Mouse (Mus musculus): ENCODE data around the gene Tfb2m.

The Tfb2m gene

DNA sequence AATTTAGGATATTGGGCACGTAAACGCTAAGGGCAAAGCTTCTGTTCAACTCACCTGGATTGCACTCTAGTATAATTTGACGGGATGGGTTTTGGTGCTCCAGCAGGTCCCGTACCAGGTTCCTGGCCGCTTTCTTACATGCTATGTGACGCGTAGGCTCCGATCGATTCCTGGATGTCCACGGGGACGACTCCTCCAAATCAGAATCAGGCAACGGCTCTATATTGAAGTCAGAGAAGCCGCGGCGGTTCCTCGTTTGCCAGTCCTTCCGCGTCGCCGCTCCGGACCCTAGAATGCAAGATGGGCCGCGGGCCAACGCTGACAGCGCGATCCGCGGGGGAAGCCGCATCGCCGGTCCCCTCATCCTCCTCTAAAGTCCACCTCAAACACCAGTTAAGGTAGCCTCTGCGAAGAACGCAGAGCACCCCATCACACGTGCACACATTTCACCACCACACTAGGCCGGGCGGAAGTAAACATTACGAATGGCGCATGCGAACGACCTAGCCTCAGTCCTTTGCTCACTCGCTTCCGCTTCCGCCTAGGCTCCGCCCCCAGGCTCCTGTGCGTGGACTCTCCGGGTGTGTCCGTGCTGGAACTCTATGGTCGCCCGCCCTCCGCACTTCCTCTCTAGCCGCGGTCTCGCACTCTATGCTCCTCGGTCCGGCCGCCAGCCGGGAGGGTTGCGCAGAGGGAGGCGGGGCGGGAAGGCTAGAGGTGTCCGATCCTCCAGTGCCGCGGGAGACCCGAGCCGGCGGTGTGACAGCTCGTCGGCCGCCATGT is at the start of gene Tfb2m, which contains the start of gene Cnst:
TSS of gene Tfb2m (minus strand) at position 500 of the 783 bp plus-strand sequence.
TSS of gene Cnst (plus strand) at position 603 of the 783 bp plus-strand sequence.
- peak; percentile 98 for DNase-seq

DNA sequence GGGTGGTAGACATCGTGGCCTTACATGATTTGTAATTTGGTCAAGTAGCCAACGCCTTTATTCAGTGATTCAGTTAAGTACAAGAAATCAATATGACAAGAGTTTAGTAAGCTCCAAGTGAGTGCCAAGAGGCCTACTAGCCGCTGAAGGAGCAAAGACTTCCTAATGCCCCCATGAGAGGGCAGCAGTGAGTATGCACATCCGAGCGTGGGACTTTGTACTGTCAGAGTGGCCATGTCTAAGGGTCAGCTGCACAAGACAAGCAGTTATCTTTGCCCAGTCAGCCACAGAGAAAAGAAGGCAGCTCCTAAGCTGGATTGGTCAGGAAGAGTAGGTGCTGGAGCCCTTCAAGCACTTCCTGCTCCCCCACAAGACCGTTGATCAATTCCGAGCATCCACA is 46.9 kb upstream of the Tfb2m start:
- DNase-seq, result peak; percentile 2 to 11

DNA sequence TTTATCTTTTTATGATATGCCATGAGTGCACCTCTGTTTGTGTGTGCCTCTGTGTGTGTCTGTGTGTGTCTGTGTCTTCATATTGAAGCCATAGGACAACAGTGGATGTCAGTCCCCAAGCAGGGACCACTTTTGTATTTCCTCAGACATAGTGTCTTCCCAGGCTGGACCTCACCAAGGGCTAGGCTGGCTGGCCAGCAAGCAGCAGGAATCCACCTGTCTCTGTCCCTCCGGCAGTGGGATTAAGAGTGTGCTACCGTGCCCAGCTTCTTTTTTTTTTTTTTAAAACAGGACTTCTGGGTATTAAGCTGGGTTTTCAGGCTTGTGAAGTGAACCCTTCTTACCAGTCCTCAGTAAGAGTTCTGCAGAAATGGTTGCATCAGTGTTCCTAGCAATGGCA is 46.1 kb upstream of the Tfb2m start:
- DNase-seq, result no peak

DNA sequence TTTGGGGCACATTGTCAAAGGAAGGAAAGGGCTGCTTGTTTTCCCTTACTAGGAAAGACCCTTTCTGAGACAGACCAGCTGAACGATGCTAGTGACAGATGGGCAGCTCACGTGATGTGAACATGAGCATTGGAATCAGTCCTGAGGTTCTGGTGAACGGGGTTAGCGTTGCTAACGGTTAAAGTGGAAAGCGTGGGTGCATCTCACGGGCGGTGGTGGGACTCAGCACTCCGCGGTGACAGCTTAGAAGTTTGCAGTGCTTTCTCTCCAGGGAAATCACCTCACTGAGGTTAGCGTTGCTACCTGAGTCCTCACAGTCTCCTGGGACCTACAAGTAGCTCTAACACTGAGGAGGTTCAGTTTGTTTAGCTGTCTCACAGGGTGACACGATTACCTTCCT is 45.6 kb upstream of the Tfb2m start:
- no peak for DNase-seq

DNA sequence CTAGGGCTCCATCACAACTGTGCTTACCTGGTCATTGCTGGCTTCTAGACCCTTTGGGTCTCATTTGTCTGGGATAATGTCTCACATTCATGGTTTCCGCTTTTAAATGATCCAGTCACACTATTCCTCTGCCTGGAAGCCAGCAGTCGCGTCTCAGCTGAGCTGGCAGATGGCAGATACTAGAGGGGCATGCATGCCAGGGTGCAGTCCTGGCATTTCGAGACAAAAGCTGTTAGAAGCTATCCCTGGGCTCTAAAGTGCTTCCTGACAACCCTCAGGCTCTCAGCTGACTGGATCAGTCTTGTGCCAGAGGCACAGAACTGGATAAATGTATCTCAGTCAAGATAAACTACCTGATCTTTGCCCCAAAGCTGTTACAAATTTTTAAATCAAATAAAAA is 42.2 kb upstream of the Tfb2m start:
- no peak for DNase-seq

DNA sequence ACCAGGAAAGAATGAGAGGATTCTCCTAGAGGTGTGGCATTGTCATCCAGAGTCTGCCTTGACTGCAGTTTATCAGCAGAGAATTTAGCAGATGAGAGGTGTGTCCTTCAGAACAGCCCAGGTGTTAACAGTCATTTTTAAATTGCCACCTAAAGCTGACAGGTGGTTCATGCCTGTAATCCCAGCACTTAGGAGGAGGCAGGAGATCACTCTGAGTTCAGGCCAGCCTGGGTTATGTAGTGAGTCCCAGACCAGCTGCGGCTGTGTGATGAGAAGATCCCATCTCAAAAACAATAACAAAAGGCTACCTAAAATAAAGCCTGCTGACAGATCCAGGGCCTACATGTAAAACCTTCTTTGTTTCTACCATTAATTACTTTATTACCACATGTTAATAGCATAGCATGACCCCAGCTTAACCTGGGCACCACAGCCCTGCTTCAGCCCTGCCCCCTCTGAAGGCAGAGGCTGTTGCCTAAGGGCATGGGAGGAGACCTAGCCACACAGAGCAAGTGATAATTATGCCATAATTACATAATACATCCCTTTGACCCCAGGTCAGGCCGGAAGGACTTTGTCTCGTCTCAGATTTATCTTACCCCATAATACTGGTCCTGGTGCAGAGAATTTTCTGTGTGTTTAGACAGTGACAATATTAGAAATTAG is 40.5 kb upstream of the Tfb2m start:
- DNase-seq, result no peak

DNA sequence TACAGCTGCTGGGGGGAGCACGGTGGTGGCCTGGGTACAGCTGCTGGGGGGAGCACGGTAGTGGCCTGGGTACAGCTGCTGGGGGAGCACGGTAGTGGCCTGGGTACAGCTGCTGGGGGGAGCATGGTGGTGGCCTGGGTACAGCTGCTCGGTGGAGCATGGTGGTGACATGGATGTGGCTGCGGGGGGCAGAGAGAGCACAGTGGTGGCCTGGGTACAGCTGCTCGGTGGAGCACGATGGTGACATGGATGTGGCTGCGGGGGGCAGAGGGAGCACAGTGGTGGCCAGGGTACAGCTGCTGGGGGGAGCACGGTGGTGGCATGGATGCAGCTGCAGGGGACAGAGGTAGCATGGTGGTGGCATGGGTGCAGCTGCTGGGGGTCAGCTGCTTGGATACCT is 39.6 kb upstream of the Tfb2m start:
- no peak for DNase-seq

DNA sequence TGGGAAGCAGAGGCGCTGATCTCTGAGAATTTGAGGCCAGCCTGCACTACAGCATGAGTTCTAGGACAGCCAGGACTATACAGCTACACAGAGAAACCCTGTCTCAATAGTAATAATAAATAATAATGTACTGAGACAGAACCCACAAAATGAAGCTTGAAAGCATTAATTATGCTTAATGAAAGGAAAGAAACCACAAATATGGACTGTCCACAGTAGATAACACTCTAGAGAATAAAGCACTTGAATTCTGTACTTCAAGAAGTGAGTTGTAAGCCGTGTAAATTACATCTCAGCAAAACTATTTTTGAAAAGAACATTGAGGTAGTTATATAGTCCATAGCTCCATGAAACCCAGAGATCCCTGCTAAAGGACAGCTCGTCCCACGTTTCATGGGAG is 38.2 kb upstream of the Tfb2m start:
- no peak for DNase-seq

DNA sequence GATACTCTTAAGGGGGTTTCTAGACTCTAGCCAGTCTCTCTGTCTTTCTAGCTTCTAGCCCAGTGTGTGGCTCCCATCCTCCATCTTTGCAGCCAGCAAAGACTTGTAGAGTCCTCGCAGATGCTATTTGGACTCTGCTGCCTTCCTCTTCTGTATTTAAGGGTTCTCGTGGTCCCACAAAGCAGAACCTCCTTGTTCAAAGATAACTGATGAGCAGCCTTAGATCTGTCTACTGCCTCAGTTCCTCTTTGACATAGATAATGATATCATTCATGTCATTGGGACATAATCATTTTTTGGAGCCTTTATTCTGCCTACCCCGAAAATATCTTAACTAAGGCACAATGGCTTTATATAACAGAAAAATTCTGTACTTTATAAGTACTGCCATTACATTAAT is 37.0 kb upstream of the Tfb2m start:
- no peak for DNase-seq

DNA sequence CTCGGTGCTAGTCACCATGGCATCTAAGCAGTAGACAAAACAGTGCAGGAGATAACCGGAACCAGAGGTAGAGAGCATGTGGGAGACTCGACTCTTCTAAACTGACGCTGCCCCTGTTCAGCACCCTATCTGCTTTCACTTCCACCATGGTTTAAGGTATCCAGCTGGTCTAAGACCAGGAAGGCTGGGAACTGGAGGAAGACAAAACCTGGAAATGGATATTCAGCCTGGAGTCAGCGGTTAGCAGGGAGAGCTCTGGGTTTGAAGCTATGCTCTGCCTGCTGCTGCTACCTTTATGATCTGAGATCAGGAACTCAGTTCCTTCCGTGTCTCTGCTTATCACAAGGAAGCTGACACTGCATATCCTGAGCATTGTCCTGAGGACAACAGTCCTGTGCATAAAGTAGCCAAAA is 36.0 kb upstream of the Tfb2m start:
- no peak for DNase-seq

DNA sequence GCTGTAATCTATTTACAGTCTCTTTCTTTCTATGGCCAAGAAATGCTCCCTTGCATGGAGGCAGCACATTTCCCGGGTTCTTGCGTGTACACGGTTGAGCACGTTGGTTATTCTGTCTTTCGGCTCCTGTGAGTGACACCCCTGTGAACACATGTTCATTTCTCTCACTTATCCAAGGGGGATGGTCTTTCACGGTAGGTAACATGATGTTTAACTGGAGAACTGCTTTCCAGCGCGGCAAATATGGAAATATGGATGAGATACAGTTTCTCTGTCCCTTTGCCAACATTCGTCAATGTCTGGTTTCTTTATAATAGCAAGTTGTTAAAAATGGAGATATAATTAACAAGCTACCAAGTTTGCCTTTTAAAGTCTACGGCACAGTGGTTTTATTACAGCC is 35.4 kb upstream of the Tfb2m start:
- DNase-seq, result no peak

DNA sequence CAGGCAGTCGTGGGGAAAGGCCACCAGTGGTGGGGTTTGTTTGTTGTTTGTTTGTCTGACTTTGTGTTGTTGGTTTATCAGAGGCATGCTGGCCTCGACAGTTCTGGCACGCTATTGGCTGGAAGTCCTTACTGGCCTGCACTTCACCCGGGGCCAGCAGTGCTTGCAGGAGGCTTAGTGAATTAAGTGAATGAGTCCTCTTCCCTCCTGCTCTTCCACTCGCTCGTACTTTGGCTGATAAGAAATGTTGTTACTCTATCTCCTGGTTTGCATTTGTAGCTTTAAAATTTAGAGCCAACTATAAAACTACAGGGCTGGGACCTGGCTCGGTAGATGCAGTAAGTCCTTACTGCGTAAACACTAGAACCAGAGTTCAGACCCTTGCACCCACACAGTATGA is 34.1 kb upstream of the Tfb2m start:
- DNase-seq, result no peak

DNA sequence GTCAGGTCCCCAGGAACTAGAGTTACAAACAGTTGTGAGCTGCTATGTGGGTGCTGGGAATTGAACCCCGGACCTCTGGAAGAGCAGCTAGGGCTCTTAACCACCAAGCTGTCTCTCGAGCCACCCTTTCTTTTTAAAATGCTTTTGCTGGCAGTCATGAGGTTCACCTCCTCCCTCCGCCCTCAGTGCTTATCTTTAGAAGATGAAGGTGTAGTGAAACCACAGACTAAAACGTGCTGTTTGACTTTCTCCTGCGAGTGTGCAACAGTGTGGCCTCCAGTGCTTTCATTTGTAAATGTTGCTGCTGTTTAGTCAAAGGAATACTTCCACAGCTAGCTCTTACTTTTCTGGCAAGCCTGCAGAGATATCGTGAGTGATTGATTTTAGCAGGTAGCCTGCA is 32.6 kb upstream of the Tfb2m start:
- DNase-seq, result no peak

DNA sequence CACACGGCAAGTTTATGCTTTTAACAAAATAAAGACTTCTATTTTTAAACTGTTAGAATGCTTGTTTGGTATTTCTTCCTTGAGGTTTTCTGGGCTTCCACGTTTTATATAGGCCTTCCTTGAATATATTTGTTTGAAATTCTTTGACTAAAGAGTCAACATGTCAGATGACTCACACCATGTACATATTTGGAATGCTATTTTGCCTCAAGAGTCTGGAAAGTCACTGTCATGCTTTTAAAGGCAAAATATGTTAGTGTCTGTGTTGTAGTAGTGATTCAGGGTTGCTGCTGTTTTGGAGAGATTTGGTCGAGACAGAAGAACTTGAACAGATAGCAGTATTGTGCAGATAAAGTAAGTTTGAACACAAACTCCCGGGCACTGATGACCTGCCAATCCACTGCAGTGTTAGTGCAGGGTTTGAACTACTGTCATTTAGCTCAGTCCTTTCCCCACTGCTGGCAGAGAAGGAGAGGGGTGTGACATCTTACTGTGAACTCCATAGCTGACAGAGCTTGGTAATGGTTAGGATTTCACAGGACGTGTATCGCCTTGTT is 27.7 kb upstream of the Tfb2m start:
- no peak for DNase-seq

DNA sequence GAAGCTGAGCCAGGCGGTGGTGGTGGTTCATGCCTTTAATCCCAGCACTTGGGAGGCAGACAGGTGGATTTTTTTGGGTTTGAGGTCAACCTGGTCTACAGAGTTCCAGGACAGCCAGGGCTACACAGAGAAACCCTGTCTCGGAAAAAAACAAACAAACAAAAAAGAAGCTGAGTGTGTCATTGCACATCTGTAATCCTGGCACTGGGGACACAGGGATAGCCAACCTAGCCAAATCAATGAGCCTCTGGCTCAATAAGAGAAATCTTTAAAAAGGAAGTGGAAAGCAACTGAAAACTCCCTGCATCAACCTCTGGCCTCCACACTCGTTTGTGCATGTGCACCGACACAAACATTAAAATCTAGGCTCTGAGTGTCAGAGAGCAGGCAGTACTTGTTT is 25.6 kb upstream of the Tfb2m start:
- DNase-seq, result no peak

DNA sequence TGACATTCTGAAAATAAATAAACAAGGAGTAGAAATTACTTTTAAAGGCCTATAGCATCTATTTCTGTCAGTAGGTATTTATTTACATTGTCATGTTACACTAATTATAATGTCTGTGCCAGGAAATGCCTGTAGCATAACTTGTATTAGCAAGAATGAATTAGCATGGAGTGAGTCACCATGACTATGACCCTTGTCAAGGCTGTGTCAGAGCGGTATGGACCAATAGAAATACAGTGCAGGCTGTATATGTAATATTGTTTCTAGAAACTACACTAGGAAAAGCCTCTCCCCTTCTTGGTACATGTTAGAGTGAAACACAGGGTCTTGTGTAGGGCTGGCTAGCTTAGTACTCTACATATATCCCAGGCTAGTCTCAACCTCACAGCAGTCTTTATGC is 24.4 kb upstream of the Tfb2m start:
- DNase-seq, result no peak

DNA sequence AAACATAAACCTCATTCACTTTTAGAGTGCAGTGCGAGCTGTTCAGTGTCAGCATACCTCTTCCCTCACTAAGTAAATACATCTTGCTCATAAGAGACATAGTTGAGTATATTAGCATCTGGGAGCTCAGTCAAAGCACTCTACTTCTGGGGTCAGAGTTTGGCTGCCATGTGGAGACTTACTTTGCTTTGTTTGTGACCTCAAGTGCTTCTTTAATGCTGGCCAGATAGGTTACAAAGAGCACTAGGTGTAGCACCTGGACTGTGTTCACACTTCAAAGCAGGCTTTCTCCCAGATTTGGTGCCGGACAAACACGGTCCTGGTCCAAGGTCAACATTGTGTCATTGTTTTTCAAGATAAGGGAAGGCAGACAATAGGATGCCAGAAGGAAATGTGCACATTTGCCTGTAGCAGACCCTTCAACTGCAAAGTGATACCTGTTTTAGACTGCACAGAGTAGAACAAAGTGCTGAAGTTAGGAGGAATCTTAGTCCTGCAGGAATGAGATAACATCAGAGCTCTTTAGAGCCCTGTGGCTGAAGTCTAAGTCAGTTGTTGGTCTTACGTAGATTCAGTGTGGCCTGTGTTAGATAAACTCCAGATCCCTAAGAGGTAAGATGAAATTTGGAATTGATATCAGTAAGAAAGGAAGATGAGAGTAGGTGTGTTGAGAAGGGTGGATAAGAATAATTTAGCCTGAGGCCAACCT is 22.8 kb upstream of the Tfb2m start:
- no peak for DNase-seq

DNA sequence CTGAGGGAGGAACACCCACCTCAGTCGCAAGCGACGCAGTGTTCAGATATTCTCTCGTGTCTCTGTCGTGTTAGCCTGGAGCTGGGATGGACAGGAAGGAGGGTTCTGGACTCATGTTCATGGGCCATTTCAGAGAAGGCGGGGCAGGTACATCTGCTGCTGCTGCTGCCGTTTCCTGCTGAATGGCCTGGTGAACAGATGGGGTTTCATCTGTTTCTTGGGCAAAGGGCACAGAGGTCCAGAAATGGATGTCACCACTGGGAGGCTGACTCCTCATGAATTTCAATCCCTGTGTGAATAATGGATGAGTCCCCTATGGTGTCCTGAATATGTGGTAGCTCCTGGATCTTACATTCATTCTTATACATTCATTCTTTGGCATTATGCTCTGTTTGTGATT is 21.5 kb upstream of the Tfb2m start:
- DNase-seq, result no peak

DNA sequence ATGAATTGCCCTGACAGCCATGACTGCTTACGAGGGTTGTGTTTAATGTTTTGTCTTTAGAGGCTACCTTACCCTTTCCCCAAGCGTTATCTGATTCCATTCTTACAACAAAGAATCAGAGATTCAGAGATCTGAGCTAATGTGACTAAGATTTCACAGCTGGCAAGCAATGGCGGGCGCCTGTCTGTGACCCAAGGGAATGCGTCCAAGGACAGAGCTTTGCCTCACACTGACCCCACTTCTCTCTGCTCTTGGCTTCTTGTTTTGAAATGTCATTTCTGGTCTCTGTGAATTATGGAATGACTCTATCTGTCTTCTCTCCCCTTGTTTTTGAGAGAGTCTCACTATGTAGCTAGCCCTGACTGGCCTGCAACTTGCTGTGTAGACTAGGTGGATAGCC is 17.9 kb upstream of the Tfb2m start:
- DNase-seq, result no peak

DNA sequence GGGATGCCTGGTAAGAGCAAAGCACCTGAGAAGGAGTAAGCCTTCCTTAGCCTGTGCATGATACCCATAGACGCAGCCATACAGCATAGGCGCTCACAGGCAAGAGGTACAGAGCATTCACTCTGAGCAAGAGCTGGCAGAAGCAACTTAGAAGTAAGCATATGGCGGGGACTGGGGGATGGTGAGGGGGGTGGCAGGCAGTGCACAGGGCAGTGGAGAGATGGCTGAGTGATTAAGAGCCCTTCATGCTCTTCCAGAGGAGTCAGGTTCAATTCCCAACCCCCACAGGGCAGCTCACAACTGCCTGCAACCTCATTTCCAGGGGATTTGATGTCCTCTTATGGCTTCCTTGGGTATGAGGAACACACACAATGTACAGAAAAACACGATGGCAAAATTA is 17.1 kb upstream of the Tfb2m start:
- no peak for DNase-seq

DNA sequence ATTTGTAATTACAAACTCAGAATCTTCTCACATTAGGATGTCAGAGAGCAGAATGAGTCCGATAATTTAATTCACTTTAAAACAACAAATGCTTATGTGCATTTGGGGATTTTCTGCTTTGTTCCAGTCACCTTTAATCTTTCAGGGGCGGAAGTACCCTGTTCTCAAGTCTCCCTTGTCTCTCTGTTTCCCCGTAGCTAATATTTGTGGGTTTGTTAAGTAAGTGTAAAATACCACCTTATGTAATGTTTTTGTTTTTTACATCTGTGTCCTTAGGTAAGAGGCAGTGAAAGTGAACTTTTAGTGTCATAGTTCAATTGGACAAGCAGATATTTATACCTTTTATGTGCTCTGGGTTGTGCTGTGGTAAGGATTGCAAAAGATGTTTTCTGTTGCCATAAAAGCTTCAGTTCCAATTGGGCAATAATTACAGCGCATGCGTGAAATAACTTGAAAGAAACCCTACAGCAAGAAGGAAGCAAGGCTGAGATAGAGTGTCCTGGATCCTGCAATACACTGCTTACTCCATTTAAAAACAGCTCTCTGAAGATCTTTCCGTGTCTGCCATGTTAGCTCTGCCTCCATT is 14.9 kb upstream of the Tfb2m start:
- no peak for DNase-seq

DNA sequence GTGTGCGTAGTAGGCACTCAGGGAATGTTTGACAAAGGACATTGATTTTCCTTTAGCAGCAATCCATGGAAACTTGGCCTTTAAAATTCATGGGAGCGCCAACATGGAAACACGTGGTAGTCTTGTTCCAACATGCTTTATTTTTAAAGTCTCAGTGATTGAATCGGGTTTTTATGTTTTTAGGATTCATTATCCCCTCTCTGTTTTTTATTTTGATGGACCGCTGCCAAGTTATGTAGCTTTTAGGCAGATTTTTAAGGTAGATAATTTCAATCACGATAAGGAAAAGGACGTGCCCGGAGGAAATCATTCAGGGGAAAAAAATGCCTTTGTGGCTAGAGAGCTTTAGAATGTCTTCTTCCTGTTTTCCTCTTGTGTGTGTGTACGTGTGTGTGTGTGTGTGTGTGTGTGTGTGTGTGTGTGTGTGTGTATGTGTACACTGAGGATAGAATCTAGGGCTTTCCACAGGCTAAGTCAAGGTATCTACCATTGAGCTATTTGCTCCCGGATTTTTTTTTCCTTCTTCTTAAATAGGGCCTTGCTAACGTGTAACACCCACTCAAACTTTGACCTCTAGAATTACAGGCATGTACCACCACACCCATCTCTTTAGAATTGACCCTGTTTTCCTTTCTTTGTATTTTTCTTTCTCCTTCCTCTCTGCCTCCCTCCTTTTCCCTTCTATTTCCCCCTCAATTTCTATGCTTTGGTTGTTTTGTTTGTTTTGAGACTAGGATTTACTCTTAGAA is 13.6 kb upstream of the Tfb2m start:
- no peak for DNase-seq

DNA sequence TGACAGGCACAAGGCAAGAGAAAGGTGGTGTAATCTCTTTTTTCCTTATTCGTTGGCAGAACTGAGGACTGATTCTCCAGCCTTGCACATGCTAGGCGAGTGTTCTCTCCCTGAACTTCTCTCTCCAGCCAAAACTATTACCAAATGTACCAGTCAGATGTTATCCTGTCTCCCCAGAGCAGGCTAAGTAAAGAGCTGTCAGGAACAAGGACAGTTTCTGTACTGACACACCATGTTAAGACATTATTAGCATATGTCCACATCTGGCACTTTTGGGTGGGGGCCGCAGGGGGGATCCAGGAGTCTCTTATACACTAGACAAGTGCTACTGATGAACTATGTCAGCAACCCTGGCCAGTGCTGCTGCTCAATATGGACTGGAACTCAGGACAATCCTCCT is 10.9 kb upstream of the Tfb2m start:
- DNase-seq, result no peak
